Mouse (Mus musculus) mature B cell (primary cell): Measurements from ENCODE around the gene Cdhr5.

Source experiments
- in situ Hi-C: fragments of 300-500 bp; cut with MboI; formaldehyde crosslinking; loops from 2 replicates; pipeline ENCODE4 v1.14.3; 2019

The Cdhr5 gene

DNA sequence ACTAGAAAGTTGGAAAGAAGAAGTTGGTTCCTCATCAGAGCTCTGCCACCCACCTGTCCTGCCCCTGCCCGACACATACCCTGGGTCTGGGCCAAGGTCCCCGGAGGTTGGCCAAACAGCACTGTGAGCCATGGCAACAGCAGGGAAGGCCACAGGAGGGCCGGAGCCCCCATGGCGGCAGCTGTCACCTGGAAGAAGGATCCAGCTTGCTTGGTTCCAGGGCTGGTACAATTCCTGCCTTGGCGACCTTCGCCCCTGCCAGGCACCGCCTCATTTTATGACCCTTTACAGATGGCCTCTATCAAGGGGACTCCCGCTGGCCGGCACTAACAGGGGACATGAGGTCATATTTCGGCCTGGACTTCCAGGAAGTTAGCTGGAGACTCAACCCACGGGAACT is at the start of gene Cdhr5:
Gene Cdhr5, minus strand, starts transcription at position 241 of the 400 bp plus-strand sequence.
- in situ Hi-C loops: no loop called here

GRCm38 (mm10) chr7:141324686-141325085 is 48.1 kb upstream of the Cdhr5 start:
- in situ Hi-C loops: no loop called here

DNA sequence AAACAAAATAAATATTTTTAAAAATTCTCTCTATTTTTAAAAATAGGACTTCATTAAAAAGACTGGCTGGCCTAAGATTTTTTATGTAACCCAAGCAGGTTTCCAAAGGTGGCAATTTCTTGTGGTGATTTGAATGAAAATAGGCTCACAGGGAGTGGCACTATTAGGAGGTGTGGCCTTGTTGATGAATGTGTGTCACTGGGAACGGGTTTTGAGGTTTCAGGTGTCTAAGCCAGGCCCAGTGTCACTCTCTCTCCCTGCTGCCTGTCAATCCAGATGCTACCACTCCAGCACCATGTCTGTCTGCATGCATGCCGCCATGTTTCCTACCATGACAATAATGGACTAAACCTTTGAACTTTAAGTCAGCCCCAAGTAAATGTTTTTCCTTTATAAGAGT is 42.9 kb upstream of the Cdhr5 start:
- in situ Hi-C loops: no loop called here

DNA sequence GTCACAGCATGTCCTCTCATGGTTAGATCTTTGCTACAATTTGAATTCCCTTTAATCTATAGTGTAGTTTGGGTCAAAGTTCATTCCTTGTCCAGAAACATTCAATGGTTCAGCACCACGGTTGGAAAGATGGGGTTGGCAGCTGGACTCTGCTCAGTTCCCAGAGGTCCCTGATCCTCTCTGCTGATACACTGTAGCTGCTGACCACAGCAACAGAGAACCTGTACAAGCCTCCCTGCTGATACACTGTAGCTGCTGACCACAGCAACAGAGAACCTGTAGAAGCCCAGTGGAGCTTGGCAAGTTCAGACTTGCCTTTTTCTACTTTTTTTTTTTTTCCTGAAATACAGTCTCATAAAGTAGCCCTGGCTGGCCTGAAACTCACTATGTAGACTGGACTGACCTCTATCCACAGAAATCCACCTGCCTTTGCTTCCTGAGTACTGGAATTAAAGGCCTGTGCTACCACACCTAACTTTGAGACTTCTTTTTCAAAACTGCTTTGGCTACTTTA is 41.1 kb upstream of the Cdhr5 start:
- in situ Hi-C loops: no loop called here

GRCm38 (mm10) chr7:141315974-141316373 is 39.4 kb upstream of the Cdhr5 start:
- in situ Hi-C loops: no loop called here

GRCm38 (mm10) chr7:141315076-141315475 is 38.5 kb upstream of the Cdhr5 start:
- in situ Hi-C loops: no loop called here

DNA sequence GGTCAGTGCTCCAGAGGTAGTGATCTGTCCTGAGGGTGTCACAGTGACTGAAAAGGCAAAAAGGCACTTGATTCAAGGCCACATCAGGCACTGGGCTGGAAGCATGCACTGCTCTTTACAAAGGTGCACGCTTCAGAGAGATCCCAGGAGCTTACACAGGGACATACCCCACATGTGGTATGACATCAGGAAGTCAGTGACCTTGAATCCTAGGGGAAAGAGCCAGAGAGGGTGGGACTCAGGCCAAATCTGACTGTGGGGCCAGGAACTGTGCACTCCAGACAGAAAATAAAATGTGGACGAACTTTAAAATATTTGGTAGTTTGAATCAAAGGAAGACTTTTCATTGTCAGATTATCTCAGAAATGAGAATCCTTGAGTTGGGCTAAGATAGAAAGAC is 37.8 kb upstream of the Cdhr5 start:
- in situ Hi-C loops: no loop called here

GRCm38 (mm10) chr7:141304537-141304936 is 28.0 kb upstream of the Cdhr5 start:
- in situ Hi-C loops: no loop called here

GRCm38 (mm10) chr7:141302702-141303268 is 26.2 kb upstream of the Cdhr5 start:
- in situ Hi-C loops: no loop called here

DNA sequence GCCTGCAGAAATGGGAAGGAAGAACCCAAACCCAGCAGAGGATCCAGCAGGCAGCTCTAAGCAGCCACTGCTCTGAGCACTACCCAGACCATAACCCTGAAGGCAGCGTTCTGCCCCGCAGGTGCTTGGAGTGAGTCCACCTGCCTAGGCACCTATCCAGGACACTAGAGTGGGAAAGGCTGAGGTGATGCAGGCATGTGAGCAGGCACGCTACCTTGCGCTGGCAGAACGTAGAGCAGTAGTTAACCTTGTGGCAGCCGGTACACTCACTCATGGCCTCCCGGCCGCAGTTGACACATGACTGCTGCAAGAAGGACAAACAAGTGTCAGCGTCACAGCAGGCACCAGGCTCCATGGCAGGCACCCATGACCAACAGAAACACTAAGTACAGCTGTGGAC is 24.8 kb upstream of the Cdhr5 start:
- in situ Hi-C loops: no loop called here

DNA sequence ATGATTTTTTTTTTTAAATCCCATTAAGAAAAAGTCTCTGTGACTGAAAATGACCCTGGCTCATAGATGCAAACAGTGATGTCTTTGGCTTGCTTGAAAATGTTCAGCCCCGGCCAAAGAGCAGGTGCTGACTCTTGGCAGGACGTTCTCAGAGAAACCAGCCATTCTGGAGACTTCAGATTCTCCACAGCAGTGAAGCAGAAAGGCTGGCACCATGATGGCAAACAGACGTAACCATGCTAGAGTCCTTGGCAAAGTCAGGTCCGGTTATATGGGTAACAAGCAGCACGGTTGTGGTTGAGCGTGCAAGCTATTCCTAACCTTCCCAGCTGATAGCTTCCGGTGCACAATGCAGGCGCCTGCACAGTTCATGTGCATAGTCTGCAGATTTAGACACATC is 22.6 kb upstream of the Cdhr5 start:
- in situ Hi-C loops: no loop called here

DNA sequence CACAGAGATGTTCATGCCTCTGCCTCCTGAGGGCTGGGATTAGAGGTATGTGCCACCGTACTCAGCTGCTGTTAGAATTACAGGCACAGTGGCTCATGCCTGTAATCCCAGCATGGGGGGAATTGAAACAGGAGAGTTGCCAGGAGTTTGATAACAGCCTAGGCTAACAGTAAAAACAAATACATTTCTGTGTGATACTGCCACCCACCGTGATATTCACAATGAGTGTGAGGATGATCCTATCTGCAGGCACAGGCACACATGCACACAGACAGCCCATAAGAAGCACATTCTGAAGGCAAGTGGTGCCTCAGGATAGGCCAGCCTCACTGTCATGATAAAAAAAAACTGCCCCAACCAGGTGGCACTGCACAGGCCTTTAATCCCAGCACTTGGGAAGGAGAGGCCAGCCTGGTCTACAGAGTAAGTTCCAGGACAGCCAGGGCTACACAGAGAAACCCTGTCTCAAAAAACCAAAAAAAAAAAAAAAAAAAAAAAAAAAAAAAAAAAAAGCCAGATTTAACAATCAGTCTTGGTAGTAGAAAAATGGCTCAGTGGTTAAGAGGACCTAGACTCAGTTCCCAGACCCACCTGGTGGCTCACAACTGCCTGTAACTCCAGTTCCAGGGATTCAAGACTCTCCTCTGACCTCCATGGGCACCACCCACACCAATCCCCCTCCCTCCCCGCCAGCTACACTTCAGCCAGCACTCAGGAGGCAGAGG is 21.5 kb upstream of the Cdhr5 start:
- in situ Hi-C loops: no loop called here

GRCm38 (mm10) chr7:141294479-141294878 is 17.9 kb upstream of the Cdhr5 start:
- in situ Hi-C loops: no loop called here

DNA sequence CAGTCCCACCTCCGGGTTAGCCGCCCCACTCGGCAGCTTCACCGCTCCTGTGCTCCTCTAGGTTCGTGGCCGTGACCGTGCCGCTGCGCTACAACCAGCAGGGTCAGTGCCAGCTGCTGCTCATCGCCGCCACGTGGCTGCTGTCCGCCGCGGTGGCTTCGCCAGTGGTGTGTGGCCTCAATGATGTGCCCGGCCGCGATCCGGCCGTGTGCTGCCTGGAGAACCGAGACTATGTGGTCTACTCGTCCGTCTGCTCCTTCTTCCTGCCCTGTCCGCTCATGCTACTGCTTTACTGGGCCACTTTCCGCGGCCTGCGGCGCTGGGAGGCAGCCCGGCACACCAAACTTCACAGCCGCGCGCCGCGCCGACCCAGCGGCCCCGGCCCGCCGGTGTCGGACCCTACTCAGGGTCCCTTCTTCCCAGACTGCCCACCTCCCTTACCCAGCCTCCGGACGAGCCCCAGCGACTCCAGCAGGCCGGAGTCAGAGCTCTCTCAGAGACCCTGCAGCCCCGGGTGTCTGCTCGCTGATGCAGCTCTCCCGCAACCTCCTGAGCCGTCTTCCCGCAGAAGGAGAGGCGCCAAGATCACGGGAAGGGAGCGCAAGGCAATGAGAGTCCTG is 17.4 kb upstream of the Cdhr5 start:
- in situ Hi-C loops: no loop called here

DNA sequence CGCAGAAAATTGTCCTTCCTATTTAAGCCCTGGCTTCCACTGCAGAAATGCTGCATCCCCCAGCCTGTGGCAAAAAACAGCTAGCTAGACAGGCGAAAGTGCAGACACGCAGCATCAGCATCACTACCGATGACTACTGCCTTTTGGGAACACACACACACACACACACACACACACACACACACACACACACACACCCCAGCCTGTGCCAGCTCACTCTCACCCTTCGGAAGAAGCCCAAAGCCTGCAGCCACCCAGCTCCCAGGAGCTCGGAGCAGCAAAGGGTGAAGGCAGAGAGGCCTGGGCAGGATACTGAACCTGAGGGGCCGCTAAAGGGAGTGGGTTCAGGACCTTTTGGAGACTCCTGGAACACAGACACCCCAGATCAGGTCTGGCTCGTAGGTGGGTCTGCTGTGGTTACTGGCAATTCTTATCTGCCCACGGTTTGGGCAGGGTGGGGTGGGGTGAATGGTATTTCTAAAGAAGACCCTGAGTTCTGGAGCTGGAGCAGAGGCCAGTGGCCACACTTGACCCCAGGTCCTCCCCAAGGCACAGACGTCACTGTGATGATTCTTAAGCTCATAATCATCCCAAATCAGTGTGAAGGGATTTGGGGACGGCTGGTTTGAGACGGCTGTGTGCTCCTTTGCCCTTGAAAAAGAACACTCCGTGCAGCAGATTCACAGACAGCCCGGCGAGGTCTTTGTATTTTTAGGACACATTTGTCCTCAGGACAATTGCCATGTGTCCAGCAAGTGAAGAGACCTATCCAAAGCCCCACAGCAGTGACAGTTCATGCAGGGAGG is 16.2 kb upstream of the Cdhr5 start:
- in situ Hi-C loops: no loop called here

GRCm38 (mm10) chr7:141291921-141292582 is 15.5 kb upstream of the Cdhr5 start, which contains the start of gene Drd4:
Gene Drd4, plus strand, starts transcription at chr7:141292006.
- in situ Hi-C loops: no loop called here

DNA sequence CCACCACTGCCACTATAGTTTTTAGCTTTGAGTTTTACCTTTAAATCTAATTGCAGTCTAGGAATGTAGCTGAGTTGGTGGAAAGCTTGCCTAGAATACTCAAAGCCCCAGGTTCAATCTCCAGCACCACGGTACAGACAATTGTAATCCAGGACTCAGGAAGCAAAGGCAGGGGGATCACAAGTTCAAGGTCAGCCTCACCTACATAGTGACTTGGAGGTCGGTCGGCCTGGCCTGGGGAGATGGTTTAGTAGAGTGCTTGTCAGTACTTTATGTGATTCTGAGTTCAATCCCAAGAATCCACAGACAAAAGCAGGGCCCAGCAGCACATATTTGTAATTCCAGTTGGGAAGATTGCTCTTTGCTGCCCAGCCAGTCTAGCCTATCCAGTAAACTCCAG is 11.5 kb upstream of the Cdhr5 start:
- in situ Hi-C loops: no loop called here

DNA sequence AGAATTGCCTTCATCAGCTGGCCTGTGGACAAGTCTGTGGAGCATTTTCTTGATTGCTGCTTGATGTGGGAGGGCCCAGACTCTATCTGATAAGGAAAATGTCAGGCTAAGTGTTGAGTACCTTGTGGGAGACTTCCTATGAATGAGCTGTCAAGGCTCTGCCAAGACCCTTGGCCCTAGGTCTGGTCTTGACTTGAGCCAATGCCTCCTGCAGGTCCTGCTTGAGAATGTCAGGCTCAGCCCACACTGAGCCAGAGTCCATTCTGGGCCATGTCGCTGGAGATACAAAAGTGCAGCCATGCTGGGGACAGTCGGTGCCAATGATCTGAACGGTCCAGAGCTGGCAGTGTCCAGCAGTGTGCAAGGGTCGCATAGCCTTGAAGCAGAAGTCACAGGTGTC is 6.2 kb upstream of the Cdhr5 start:
- in situ Hi-C loops: no loop called here

DNA sequence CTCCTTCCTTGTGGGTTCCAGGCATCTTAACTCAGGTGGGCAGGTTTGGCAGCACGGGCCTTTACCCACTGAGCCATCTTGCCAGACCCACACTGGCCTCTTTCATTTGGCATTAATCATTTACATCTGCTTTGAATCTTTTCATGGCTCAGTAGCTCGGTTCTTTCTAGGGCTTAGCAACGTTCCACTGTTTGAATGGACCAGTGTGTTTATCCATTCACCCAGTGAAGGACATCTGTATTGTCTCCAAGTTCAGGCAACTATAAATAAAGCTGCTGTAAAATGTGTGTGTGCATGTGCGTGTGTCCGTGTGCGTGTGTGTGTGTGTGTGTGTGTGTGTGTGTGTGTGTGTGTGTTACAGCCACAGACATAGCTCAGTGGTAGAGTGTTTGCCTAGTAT is 4.9 kb upstream of the Cdhr5 start:
- in situ Hi-C loops: no loop called here

DNA sequence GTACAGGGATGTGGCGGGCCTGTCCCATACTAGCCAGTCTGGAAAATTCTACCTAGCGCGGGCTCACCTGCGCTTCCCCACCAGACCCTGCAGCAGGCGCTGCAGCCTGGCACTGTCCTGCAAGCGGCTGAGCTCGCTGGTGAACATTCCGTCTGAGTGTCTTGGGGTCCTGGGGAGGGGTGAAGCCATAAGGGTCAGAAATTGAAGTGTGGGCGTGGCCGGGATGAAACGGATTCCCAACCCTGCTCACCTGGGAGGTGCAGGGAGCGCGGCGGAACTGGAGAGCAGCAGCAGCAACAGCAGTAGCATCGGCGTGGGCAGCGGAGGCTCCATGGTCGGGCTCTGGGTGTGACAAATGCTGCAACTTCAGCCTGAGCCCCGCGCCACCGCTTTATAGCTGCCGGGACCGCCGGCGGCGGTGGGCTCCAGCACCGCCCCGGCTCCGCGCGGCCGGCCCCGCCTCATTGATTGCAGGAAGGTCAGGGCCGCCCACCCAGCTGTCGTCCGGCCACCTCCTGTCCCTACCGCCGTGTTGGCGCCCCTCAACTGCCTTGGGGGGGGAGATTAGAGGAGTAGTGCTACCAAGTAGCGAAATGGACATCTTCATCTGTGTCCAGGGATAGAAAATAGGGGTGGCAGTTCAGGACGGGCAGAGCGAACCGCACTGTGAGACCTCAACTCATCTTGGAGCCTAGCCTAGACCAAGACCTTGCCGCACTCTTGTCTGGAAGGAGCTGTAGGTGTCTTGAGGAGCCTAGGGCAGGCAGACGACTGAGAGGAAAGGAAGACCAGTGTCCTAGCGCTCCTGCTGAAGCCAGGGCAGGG is 2.4 kb upstream of the Cdhr5 start, which contains the start of gene Sct:
Gene Sct, minus strand, starts transcription at position 368 of the 825 bp plus-strand sequence.
- in situ Hi-C loops: no loop called here
